Mouse (Mus musculus) c-Kit-positive CD71-positive TER-119-positive erythroid progenitor cells, embryonic 14.5 days (primary cell): ENCODE measurements around the gene 4930524N10Rik.

Experiments
- DNase-seq: peaks from one replicate; pipeline ENCODE4 v3.0.0-alpha.2; 2013; ENCODE audit warnings: low spot score

4930524N10Rik gene

DNA sequence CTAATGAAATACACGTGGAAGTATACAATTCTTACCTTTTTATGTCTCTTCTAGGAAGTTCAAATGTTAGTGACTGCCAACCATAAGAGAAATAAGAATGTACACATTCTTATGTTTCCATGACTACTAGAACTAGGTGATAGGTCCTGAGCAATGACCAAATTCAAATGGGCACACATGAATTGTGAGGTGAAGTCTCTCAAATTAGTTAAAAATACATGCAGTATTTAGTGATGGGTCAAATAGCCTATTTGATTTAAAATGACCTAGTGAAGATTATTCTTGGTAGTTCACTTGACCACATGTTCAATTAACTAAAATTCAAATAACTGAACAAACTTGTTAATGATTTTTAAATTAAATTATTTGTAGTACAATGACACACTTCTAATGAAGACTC is at the start of gene 4930524N10Rik:
4930524N10Rik (minus strand) TSS at position 101 of the 400 bp plus-strand sequence.
- no peak for DNase-seq

DNA sequence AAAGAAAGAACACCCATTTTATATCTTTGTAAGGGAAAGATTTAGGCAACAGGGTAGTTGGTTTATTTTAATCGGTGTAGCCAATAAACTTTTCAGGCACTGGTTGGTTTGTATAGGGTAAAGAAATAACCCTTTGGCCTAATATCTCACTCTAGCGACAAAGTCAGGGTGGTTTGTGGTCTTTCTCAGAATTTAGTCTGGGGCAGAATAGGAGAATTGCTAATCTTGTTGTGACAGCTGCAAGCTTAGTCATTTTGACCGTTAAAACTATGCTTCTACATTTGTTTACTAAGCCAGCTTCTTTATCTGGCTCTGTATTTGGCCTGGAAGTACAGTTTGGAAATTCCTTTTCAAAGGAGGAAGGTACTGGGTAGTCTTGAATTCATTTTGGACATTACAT is 6.8 kb upstream of the 4930524N10Rik start:
- no peak for DNase-seq

DNA sequence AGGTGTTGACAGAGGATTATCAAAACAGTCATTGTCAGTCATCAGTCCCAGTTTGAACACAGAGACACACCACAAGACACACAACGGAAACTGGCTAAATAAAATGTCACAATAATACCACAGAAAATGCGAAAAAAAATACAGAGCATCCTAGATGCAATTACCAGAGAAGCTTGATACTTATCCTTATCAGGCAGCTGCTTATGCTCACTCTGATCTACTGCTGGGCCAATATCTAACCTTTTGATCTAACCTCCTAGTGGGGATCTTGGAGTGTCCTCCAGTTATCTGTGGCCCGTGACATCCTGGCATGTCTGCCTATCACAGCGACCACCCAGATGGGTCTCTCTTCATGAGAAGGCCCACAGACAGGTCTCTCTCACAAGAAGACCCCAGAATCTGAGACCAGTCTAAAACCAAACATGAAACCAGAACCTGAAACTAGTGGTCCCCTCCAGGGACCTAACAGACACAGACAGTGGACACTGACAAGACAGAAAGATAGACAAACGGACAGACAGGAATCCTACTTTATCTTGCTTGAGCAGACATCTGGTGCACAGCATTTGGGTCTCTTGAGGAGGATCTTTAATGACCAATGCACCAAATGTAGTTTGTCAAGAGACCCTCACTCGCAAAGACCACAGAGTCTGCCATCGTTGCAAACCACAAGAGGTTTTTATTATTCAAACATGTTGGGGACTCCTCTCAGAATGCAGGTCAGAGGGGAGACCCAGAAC is 6.3 kb upstream of the 4930524N10Rik start:
- no peak for DNase-seq

DNA sequence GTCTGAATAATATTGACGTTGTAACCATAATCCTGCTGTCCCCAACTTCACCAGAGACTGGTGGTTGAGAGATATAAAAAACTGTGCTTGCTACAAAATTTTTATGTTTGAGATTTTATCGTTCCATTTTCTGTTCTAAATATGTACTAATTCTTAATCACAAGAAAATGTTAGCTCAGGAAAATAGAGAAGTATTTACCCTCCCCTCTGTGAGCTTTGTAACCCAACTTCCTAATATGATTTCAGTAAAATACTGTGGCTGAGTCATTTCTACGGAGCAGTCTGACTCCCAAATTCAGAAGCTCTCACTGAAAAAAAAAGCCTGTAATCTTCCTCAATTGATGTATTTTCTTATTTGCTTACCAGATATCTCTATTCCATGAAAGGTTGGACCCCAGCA is 4.7 kb upstream of the 4930524N10Rik start:
- no peak for DNase-seq
